Mouse (Mus musculus): ENCODE results near the gene Gm13283. TPM values are rescaled to one million over a fixed set of nuclear protein-coding genes. Genes with fewer than 3 reads are reported as not detected.
"Not testable (repeated sequence)": the region's sequence is repeated elsewhere in the genome, so short reads cannot be mapped to it uniquely, and the experiment has no call there.

Gene Gm13283
- 0.14 TPM in 1 of 2 replicates, not detected in the other for polyA plus RNA-seq (2016; fragmentation: Nextera tagmentation; extraction: Ambion mirVana)

- H3K36me3 ChIP-seq; H3K27ac ChIP-seq (ENCODE audit: poor library complexity, severe bottlenecking); H3K9me3 ChIP-seq (replicated peaks); H3K27me3 ChIP-seq (replicated peaks); H3K4me1 ChIP-seq (replicated peaks); ATAC-seq (ENCODE audit: insufficient number of reproducible peaks, low FRiP score): not testable (repeated sequence)
- WGBS: 14% methylated on average over 12 of the region's 14 CpGs
- peak within 1 kb of the TSS; percentile 61; the same call in 1 of the 2 replicates for H3K9ac ChIP-seq
- H3K4me3 ChIP-seq: peak within 1 kb of the TSS; percentile 36
- peak within 1 kb of the TSS; percentile 58 for H3K4me2 ChIP-seq
Measured at GRCm38 (mm10) chr4:88759610-88760268, at the start of gene Gm13283. Gene Gm13283 (plus strand): TSS chr4:88760119.

- Histone ChIP-seq H3K9ac (no peak overlapping the region), H3K27me3 (replicated peaks) (no peaks in the 10 kb centered on the region), H3K27ac (ENCODE audit: poor library complexity, severe bottlenecking) (no peak overlapping the region), H3K4me3 (no peak overlapping the region), H3K9me3 (replicated peaks) (no peaks in the 10 kb centered on the region), H3K36me3 (peaks cover 33% of the 10 kb centered on the region), H3K4me2 (no peak overlapping the region), H3K4me1 (replicated peaks) (peaks cover 6% of the 10 kb centered on the region)
- WGBS: 93% methylated on average over 1 of the region's 1 CpGs
- no peak for ATAC-seq (ENCODE audit: insufficient number of reproducible peaks, low FRiP score)
Measured at GRCm38 (mm10) chr4:88714281-88714680, 45.6 kb upstream of the Gm13283 start.

GRCm38 (mm10) chr4:88715059-88715458, 44.9 kb upstream of the Gm13283 start:
- Histone ChIP-seq H3K36me3 (peaks cover 35% of the 10 kb centered on the region), H3K27me3 (replicated peaks) (no peaks in the 10 kb centered on the region), H3K27ac (ENCODE audit: poor library complexity, severe bottlenecking) (no peak overlapping the region)

GRCm38 (mm10) chr4:88718715-88719114, 41.2 kb upstream of the Gm13283 start:
- no peak for ATAC-seq (ENCODE audit: insufficient number of reproducible peaks, low FRiP score)
- Histone ChIP-seq H3K4me1 (replicated peaks) (peaks cover 20% of the 10 kb centered on the region), H3K4me3 (peak overlapping the region; percentile 43), H3K9me3 (replicated peaks) (no peaks in the 10 kb centered on the region), H3K36me3 (peaks cover 37% of the 10 kb centered on the region), H3K27ac (ENCODE audit: poor library complexity, severe bottlenecking) (no peak overlapping the region), H3K4me2 (peak overlapping the region; percentile 67), H3K27me3 (replicated peaks) (no peaks in the 10 kb centered on the region), H3K9ac (no peak overlapping the region; the same call in 1 of the 2 replicates)
- WGBS: 22% methylated on average over 1 of the region's 1 CpGs

More at GRCm38 (mm10) chr4:88715059-88715458, 44.9 kb upstream of the Gm13283 start:
- Histone ChIP-seq H3K9ac (no peak overlapping the region), H3K9me3 (replicated peaks) (no peaks in the 10 kb centered on the region), H3K4me1 (replicated peaks) (peaks cover 7% of the 10 kb centered on the region), H3K4me2 (no peak overlapping the region), H3K4me3 (no peak overlapping the region)
- no peak for ATAC-seq (ENCODE audit: insufficient number of reproducible peaks, low FRiP score)

- WGBS: under 1% methylated on average over 82 of the region's 82 CpGs
Measured at GRCm38 (mm10) chr4:88721791-88722721, 37.9 kb upstream of the Gm13283 start, which contains the start of the genes Gm26566 and Klhl9. Gene Gm26566 (plus strand): TSS chr4:88721805. Gene Klhl9 (minus strand): TSS chr4:88722465.

GRCm38 (mm10) chr4:88723497-88724090, 36.3 kb upstream of the Gm13283 start:
- Histone ChIP-seq H3K4me2 (no peak overlapping the region), H3K9me3 (replicated peaks) (no peaks in the 10 kb centered on the region), H3K9ac (no peak overlapping the region), H3K36me3 (peaks cover 11% of the 10 kb centered on the region), H3K27me3 (replicated peaks) (no peaks in the 10 kb centered on the region), H3K4me3 (no peak overlapping the region), H3K4me1 (replicated peaks) (peaks cover 14% of the 10 kb centered on the region), H3K27ac (ENCODE audit: poor library complexity, severe bottlenecking) (no peak overlapping the region)
- 62% methylated on average over 8 of the region's 8 CpGs for WGBS
- ATAC-seq (ENCODE audit: insufficient number of reproducible peaks, low FRiP score): no peak

More at GRCm38 (mm10) chr4:88721791-88722721, 37.9 kb upstream of the Gm13283 start, which contains the start of the genes Gm26566 and Klhl9:
- Histone ChIP-seq H3K27me3 (replicated peaks) (no peaks in the 10 kb centered on the region), H3K4me2 (peak within 1 kb of the TSS; percentile 90), H3K9me3 (replicated peaks) (no peaks in the 10 kb centered on the region), H3K9ac (peak within 1 kb of the TSS; percentile 98), H3K27ac (ENCODE audit: poor library complexity, severe bottlenecking) (peak within 1 kb of the TSS; percentile 99), H3K36me3 (peaks cover 14% of the 10 kb centered on the region), H3K4me3 (peak within 1 kb of the TSS; percentile 86), H3K4me1 (replicated peaks) (peaks cover 17% of the 10 kb centered on the region)
- ATAC-seq (ENCODE audit: insufficient number of reproducible peaks, low FRiP score): peak; percentile 98

- no peak overlapping the region for H3K27ac ChIP-seq (ENCODE audit: poor library complexity, severe bottlenecking)
- H3K4me3 ChIP-seq: no peak overlapping the region
- WGBS: 63% methylated on average over 6 of the region's 6 CpGs
- ATAC-seq (ENCODE audit: insufficient number of reproducible peaks, low FRiP score): no peak
- no peak overlapping the region for H3K4me2 ChIP-seq
- H3K36me3 ChIP-seq: no peaks in the 10 kb centered on the region
- no peaks in the 10 kb centered on the region for H3K27me3 ChIP-seq (replicated peaks)
- H3K9me3 ChIP-seq (replicated peaks): no peaks in the 10 kb centered on the region
- H3K9ac ChIP-seq: no peak overlapping the region
- H3K4me1 ChIP-seq (replicated peaks): no peaks in the 10 kb centered on the region
Measured at GRCm38 (mm10) chr4:88726727-88727126, 33.2 kb upstream of the Gm13283 start.

- Histone ChIP-seq H3K4me1 (replicated peaks) (no peaks in the 10 kb centered on the region), H3K4me3 (no peak overlapping the region), H3K9me3 (replicated peaks) (no peaks in the 10 kb centered on the region), H3K27me3 (replicated peaks) (no peaks in the 10 kb centered on the region), H3K9ac (no peak overlapping the region), H3K27ac (ENCODE audit: poor library complexity, severe bottlenecking) (no peak overlapping the region), H3K36me3 (no peaks in the 10 kb centered on the region), H3K4me2 (no peak overlapping the region)
- WGBS: 0% methylated on average over 1 of the region's 1 CpGs
- no peak; the same call in 1 of the 2 replicates for ATAC-seq (ENCODE audit: insufficient number of reproducible peaks, low FRiP score)
Measured at GRCm38 (mm10) chr4:88727324-88727723, 32.6 kb upstream of the Gm13283 start.

GRCm38 (mm10) chr4:88738480-88738879, 21.4 kb upstream of the Gm13283 start:
- H3K4me1 ChIP-seq (replicated peaks): 0 out of 2 replicates have a peak, but pooled peaks cover 4% of the 10 kb centered on the region
- 12% methylated on average over 2 of the region's 2 CpGs for WGBS
- no peak overlapping the region for H3K4me3 ChIP-seq
- H3K36me3 ChIP-seq: no peaks in the 10 kb centered on the region
- no peak overlapping the region for H3K4me2 ChIP-seq
- H3K27ac ChIP-seq (ENCODE audit: poor library complexity, severe bottlenecking): no peak overlapping the region
- no peaks in the 10 kb centered on the region for H3K9me3 ChIP-seq (replicated peaks)
- H3K9ac ChIP-seq: no peak overlapping the region
- ATAC-seq (ENCODE audit: insufficient number of reproducible peaks, low FRiP score): no peak
- H3K27me3 ChIP-seq (replicated peaks): no peaks in the 10 kb centered on the region

GRCm38 (mm10) chr4:88739036-88739435, 20.9 kb upstream of the Gm13283 start:
- Histone ChIP-seq H3K27ac (ENCODE audit: poor library complexity, severe bottlenecking) (no peak overlapping the region), H3K27me3 (replicated peaks) (no peaks in the 10 kb centered on the region), H3K4me1 (replicated peaks) (0 out of 2 replicates have a peak, but pooled peaks cover 4% of the 10 kb centered on the region), H3K4me3 (no peak overlapping the region), H3K9me3 (replicated peaks) (no peaks in the 10 kb centered on the region), H3K9ac (no peak overlapping the region), H3K4me2 (no peak overlapping the region), H3K36me3 (no peaks in the 10 kb centered on the region)
- WGBS: 88% methylated on average over 6 of the region's 6 CpGs
- ATAC-seq (ENCODE audit: insufficient number of reproducible peaks, low FRiP score): no peak
